15 mouse cellular contexts compared by ENCODE assay signal in the genomic region with DNA sequence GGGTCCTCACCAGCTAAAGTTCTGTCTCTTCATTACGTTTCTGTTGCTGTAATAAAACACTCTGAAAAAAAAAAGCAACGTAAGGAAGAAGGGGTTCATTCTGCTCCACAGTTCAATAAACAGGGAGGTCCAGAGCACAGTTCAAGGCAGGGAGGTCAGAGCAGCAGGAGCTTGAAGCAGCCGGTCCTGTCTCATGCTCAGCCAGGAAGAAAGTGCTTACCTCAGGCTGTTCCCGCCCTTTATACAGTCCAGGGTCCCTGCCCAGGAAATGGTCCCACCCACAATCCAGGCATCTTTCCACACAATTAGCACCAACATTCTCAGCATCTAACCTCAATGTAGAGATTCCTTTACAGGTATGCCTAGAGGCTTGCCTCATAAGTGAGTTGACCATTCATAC. TPM values are rescaled to one million over a fixed set of nuclear protein-coding genes. Genes with fewer than 3 reads are reported as not detected.
"Had no signal": no experiment of that assay in that cellular context is flagged by ENCODE, and none has a peak within 500 bp of the region (broad histone marks: within the 10 kb centered on the region; RNA-seq: fewer than 3 reads in every experiment).

No protein-coding gene starts in this region.

- H3K27ac ChIP-seq: kidney, postnatal 0 days; layer of hippocampus, adult 2 months; limb, embryonic 13.5 days; liver, embryonic 14.5 days; midbrain, embryonic 12.5 days had no signal

- H3K4me2 ChIP-seq: limb, embryonic 13.5 days; midbrain, embryonic 12.5 days had no signal

- H3K36me3 ChIP-seq: limb, embryonic 13.5 days; midbrain, embryonic 12.5 days had no signal

- H3K4me3 ChIP-seq: layer of hippocampus, adult 2 months; limb, embryonic 13.5 days; midbrain, embryonic 12.5 days had no signal

- ATAC-seq: midbrain, embryonic 16.5 days had no signal

- H3K9me3 ChIP-seq: limb, embryonic 13.5 days; midbrain, embryonic 12.5 days had no signal

- H3K4me1 ChIP-seq: limb, embryonic 13.5 days had no signal

- H3K9ac ChIP-seq: limb, embryonic 13.5 days; liver, embryonic 14.5 days; midbrain, embryonic 12.5 days had no signal

- DNase-seq: left cerebral cortex, postnatal 4 days; lung, adult 18-20 months; right cerebral cortex, postnatal 14 days; thymus, postnatal 36 days had no signal

RNA-seq across cellular contexts. Expression of a gene that starts 3.9 kb away (rescaled TPM):
- total RNA-seq: liver, adult 2 months; megakaryocyte-erythroid progenitor cell, adult 5-6 weeks had no signal
- polyA plus RNA-seq: kidney, postnatal 0 days; limb, embryonic 13.5 days; liver, adult 2 months; liver, embryonic 14.5 days; lung, embryonic 16.5 days; small intestine, adult 2 months; thymus, postnatal 0 days had no signal
